Mouse (Mus musculus) bone marrow, adult 2 months (tissue): ENCODE results near the gene Ccdc173.

Experiments used
- CTCF ChIP-seq: fragments of 200-500 bp; IDR thresholded peaks from 2 replicates; pipeline ENCODE4 v1.5.1; 2011; ENCODE audit warnings: low read length, control low read depth; ENCODE audit not compliant: control insufficient read depth, insufficient read depth
- POLR2A ChIP-seq: fragments of 200-500 bp; IDR thresholded peaks from 2 replicates; pipeline ENCODE4 v1.6.1; 2011; ENCODE audit warnings: low read depth, mild to moderate bottlenecking, control low read depth, low read length, borderline replicate concordance; ENCODE audit not compliant: control insufficient read depth

- TF ChIP-seq CTCF (no peak), POLR2A (no peak)
These were observed 36.5 kb upstream of the Ccdc173 start for GRCm38 (mm10) chr2:69825898-69826297.
